Mouse (Mus musculus) kidney, adult 18-20 months (tissue): Measurements from ENCODE around the gene Anks1.

ENCODE experiments used
- DNase-seq: peaks from one replicate; pipeline ENCODE4 v3.0.0; 2021

Anks1 gene

GRCm38 (mm10) chr17:28026111-28026872 is 117.2 kb downstream of the Anks1 start:
- DNase-seq = peak; percentile 74

- DNase-seq = no peak
Measured at GRCm38 (mm10) chr17:28027197-28027596, 118.1 kb downstream of the Anks1 start.

- no peak for DNase-seq
Measured at GRCm38 (mm10) chr17:28028236-28028635, 119.1 kb downstream of the Anks1 start.

- no peak for DNase-seq
Measured at GRCm38 (mm10) chr17:28029308-28029707, 120.2 kb downstream of the Anks1 start.

GRCm38 (mm10) chr17:28030446-28030845 is 121.3 kb downstream of the Anks1 start:
- no peak for DNase-seq

- DNase-seq = no peak
Measured at GRCm38 (mm10) chr17:28031281-28031941, 122.3 kb downstream of the Anks1 start.

- no peak for DNase-seq
Measured at GRCm38 (mm10) chr17:28032219-28032618, 123.1 kb downstream of the Anks1 start.

GRCm38 (mm10) chr17:28033046-28033580 is 124.0 kb downstream of the Anks1 start:
- DNase-seq = no peak

- DNase-seq = no peak
Measured at GRCm38 (mm10) chr17:28034986-28035385, 125.9 kb downstream of the Anks1 start.

- no peak for DNase-seq
Measured at GRCm38 (mm10) chr17:28036813-28037756, 128.0 kb downstream of the Anks1 start.

- DNase-seq = no peak
Measured at GRCm38 (mm10) chr17:28040620-28041019, 131.5 kb downstream of the Anks1 start.

GRCm38 (mm10) chr17:28041298-28041697 is 132.2 kb downstream of the Anks1 start:
- DNase-seq = no peak

- DNase-seq = no peak
Measured at GRCm38 (mm10) chr17:28042299-28042771, 133.2 kb downstream of the Anks1 start.

GRCm38 (mm10) chr17:28047017-28047416 is 137.9 kb downstream of the Anks1 start:
- no peak for DNase-seq

GRCm38 (mm10) chr17:28047520-28047919 is 138.4 kb downstream of the Anks1 start:
- DNase-seq = no peak

- no peak for DNase-seq
Measured at GRCm38 (mm10) chr17:28048425-28048824, 139.3 kb downstream of the Anks1 start.

- DNase-seq = no peak
Measured at GRCm38 (mm10) chr17:28050210-28050609, 141.1 kb downstream of the Anks1 start.

- DNase-seq = no peak
Measured at GRCm38 (mm10) chr17:28052293-28052863, 143.3 kb downstream of the Anks1 start.

GRCm38 (mm10) chr17:28058346-28058745 is 149.2 kb downstream of the Anks1 start:
- no peak for DNase-seq

GRCm38 (mm10) chr17:28060681-28061080 is 151.6 kb downstream of the Anks1 start:
- DNase-seq = no peak

GRCm38 (mm10) chr17:28061472-28061871 is 152.4 kb downstream of the Anks1 start:
- DNase-seq = peak; percentile 28

GRCm38 (mm10) chr17:28062710-28063109 is 153.6 kb downstream of the Anks1 start:
- no peak for DNase-seq
